Mouse (Mus musculus) liver, embryonic 16.5 days (tissue): ENCODE results near the gene Stx18. TPM values are rescaled to one million over a fixed set of nuclear protein-coding genes. Genes with fewer than 3 reads are reported as not detected.

Experiments
- ATAC-seq: fragments of 200-750 bp; cut with Nextera tagmentation; 2 replicates; pipeline ENCODE4 v1.8.0; 2017; ENCODE audit warnings: low read depth, mild to moderate bottlenecking, moderate number of reproducible peaks, moderate library complexity
- H3K27ac ChIP-seq: fragments of 300-500 bp; sonication (generic); 2 replicates; pipeline ENCODE4 v1.5.1; 2014; ENCODE audit warnings: mild to moderate bottlenecking, low read length
- H3K27me3 ChIP-seq: fragments of 300-500 bp; sonication (generic); 2 replicates; pipeline ENCODE4 v1.6.1; 2014; ENCODE audit warnings: low read depth, low read length, mixed read lengths; ENCODE audit not compliant: control insufficient read depth, insufficient read depth
- H3K36me3 ChIP-seq: fragments of 300-500 bp; sonication (generic); 2 replicates; pipeline ENCODE4 v1.6.1; 2014; ENCODE audit warnings: mild to moderate bottlenecking; ENCODE audit not compliant: control insufficient read depth, insufficient read depth
- H3K4me1 ChIP-seq: fragments of 300-500 bp; sonication (generic); 2 replicates; pipeline ENCODE4 v1.6.1; 2014; ENCODE audit warnings: low read depth, low read length, mixed read lengths; ENCODE audit not compliant: control insufficient read depth
- H3K4me2 ChIP-seq: fragments of 300-500 bp; sonication (generic); 2 replicates; pipeline ENCODE4 v1.6.1; 2014; ENCODE audit warnings: low read depth, low read length, mixed read lengths
- H3K4me3 ChIP-seq: fragments of 300-500 bp; sonication (generic); 2 replicates; pipeline ENCODE4 v1.5.1; 2014; ENCODE audit warnings: low read depth, mild to moderate bottlenecking, low read length
- H3K9ac ChIP-seq: fragments of 300-500 bp; sonication (generic); 2 replicates; pipeline ENCODE4 v1.6.1; 2014; ENCODE audit warnings: low read depth, low read length
- H3K9me3 ChIP-seq: fragments of 300-500 bp; sonication (generic); replicated peaks from 2 replicates; pipeline ENCODE4 v1.6.1; 2016; ENCODE audit warnings: low read length; ENCODE audit not compliant: control insufficient read depth
- WGBS: fragments of 180-500 bp; shearing (Covaris S2); extraction: QIAGEN DNeasy Blood & Tissue Kit; methylation state at CpG from one replicate; pipeline ENCODE4 v1.1.7; 2014; ENCODE audit not compliant: insufficient replicate concordance; 5-methylcytosine and 5-hydroxymethylcytosine counted together
- polyA plus RNA-seq: library from polyadenylated mRNA; unstranded; fragments of >200 nt; fragmentation: Nextera tagmentation; extraction: Ambion mirVana; gene quantifications from 2 replicates; pipeline ENCODE4 v1.2.1, GENCODE M21; 2015

The Stx18 gene
- polyA plus RNA-seq, 1 experiment from 2014 or later, result 10.7 TPM

DNA sequence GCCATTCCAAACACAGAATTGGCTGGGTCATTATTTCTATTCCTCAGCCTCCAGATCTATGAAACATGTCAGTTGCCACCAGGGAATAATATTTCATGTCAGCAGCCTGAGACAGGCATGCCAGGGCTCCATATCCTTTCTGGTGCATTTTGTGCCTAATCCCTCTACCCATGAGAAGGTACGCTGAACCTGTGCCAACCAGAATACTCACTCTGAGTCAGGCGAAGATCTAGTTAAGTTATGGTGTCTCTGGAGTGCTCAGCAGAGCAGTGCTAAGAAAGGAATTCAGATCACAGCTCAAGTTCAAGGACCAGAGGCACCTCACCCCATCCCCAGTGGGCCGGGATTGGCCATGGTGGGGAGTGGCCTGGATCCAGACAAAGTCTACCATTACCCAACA is 21.6 kb upstream of the Stx18 start:
- Histone ChIP-seq H3K4me1 (no peaks in the 10 kb centered on the region), H3K9me3 (no peaks in the 10 kb centered on the region), H3K4me2 (no peak overlapping the region), H3K27ac (no peak overlapping the region), H3K36me3 (no peaks in the 10 kb centered on the region), H3K27me3 (no peaks in the 10 kb centered on the region), H3K9ac (no peak overlapping the region), H3K4me3 (no peak overlapping the region)
- no peak for ATAC-seq
- WGBS, result 49% methylated on average over 3 of the region's 3 CpGs

DNA sequence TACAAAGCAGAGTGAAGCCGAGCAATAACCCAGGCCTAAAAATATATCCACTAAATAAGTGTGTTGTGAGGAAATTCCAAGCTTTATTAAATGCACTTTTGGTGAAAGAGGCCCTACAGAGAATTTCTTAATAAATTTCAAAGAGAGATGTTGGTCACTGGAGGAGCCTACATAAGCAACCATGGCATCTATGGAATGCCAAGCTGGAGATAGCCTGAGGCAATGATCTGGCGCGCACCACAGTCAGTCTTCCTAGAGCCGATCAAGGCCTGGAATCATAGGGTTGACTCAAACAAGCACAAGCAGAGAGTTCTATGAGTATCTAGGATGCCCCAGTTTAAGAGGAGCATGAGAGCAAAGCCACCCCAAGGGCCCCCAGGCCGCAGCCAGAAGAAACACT is 10.9 kb upstream of the Stx18 start:
- no peak for ATAC-seq
- no peaks in the 10 kb centered on the region for H3K27me3 ChIP-seq
- no peak overlapping the region for H3K4me2 ChIP-seq
- no peak overlapping the region for H3K4me3 ChIP-seq
- H3K36me3 ChIP-seq, result no peaks in the 10 kb centered on the region
- WGBS, result 72% methylated on average over 5 of the region's 5 CpGs
- H3K9me3 ChIP-seq, result no peaks in the 10 kb centered on the region
- no peaks in the 10 kb centered on the region for H3K4me1 ChIP-seq
- H3K9ac ChIP-seq, result no peak overlapping the region
- no peak overlapping the region for H3K27ac ChIP-seq

DNA sequence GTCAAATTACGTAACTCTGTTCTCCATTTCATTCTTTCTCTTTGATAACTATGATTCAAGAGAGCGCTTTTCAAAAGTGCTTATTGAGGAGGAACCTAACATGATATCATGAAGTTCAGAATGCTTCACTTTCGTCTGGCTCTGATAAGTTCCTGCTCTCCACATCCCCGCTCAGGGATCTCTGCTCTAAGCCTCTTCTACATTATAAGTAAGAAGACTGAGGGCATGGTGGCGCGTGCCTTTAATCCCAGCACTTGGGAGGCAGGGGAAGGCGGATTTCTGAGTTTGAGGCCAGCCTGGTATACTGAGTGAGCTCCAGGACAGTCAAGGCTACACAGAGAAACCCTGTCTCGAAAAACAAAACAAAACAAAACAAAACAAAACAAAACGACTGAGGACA is 268 bp upstream of the Stx18 start:
- peak overlapping the region; percentile 85 for H3K4me2 ChIP-seq
- H3K9ac ChIP-seq, result peak overlapping the region; percentile 75
- H3K27me3 ChIP-seq, result 0 out of 2 replicates have a peak, but pooled peaks cover 3% of the 10 kb centered on the region
- no peak for ATAC-seq
- H3K4me1 ChIP-seq, result peaks cover 2% of the 10 kb centered on the region; the same call in 1 of the 2 replicates
- H3K4me3 ChIP-seq, result peak overlapping the region; percentile 76
- H3K36me3 ChIP-seq, result no peaks in the 10 kb centered on the region
- no peak overlapping the region for H3K27ac ChIP-seq
- WGBS, result 15% methylated on average over 9 of the region's 9 CpGs
- H3K9me3 ChIP-seq, result no peaks in the 10 kb centered on the region

DNA sequence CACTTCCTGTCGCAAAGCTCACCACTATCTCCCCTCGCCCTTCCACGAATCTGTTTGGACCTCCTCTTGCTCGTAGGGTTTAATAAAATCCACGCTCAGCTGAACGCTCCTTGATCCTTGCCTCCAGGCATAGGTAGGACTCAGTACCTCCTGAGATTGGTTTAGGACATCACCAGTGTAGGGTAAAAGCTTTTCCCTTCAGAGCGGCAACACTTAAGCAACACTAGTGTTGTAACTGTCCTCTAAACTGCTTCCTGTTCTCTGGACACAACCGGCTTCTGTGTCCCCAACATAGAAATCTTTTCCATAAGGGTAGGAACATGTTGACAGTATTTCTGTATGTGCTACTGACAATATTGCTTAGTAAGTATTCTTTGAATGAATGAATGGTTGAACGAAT is 1.3 kb downstream of the Stx18 start:
- no peak overlapping the region for H3K27ac ChIP-seq
- 0 out of 2 replicates have a peak, but pooled peaks have one; percentile 7 for ATAC-seq
- no peaks in the 10 kb centered on the region for H3K36me3 ChIP-seq
- H3K4me2 ChIP-seq, result peak overlapping the region; percentile 85
- no peaks in the 10 kb centered on the region for H3K9me3 ChIP-seq
- no peaks in the 10 kb centered on the region for H3K27me3 ChIP-seq
- peaks cover 2% of the 10 kb centered on the region; the same call in 1 of the 2 replicates for H3K4me1 ChIP-seq
- 18% methylated on average over 9 of the region's 9 CpGs for WGBS
- H3K4me3 ChIP-seq, result peak overlapping the region; percentile 76
- peak overlapping the region; percentile 75 for H3K9ac ChIP-seq

DNA sequence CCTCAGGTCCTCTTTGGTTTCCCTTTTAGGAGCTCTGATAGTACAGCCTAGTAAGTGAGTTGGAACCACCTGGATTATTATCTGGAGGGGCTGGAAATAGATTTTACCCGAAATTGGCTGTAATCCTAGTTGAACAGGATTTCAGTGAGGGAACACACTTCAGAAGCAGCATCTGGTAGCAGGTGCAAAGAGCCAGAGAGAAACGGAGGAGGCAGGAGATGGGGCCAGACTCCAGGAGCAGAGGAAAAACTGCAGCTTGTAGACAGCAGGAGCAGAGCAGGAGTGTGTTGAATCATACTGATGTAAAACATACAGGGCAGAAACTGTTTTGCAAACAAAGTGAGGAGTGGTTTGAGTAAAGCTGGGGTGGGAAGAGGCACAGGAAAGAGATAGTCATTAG is 6.4 kb downstream of the Stx18 start:
- WGBS, result 46% methylated on average over 2 of the region's 2 CpGs
- H3K4me1 ChIP-seq, result no peaks in the 10 kb centered on the region
- H3K4me3 ChIP-seq, result no peak overlapping the region
- no peak overlapping the region for H3K27ac ChIP-seq
- ATAC-seq, result no peak
- no peak overlapping the region for H3K9ac ChIP-seq
- H3K4me2 ChIP-seq, result no peak overlapping the region
- no peaks in the 10 kb centered on the region for H3K27me3 ChIP-seq
- H3K36me3 ChIP-seq, result no peaks in the 10 kb centered on the region
- H3K9me3 ChIP-seq, result no peaks in the 10 kb centered on the region

DNA sequence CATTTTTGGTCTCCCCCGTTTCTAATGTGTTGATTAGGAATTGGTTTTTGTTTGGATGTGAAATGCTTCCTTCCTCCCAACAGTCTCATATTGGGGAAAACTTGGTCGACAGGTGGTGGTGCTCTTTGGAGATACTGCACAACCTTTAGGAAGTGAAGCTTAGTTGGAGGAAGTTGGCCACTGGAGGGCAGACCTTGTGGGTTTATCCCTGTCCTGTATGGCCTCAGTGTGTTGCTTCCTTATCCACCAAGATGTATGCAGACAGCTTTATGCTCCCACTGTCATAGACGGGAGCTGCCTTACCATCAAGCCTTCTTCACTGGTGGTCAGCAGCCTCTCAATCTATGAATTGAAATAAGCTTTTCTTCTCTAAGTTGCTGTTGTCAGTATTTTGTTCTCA is 9.6 kb downstream of the Stx18 start:
- H3K27me3 ChIP-seq, result no peaks in the 10 kb centered on the region
- no peak overlapping the region for H3K4me3 ChIP-seq
- no peak for ATAC-seq
- WGBS, result 23% methylated on average over 3 of the region's 3 CpGs
- H3K27ac ChIP-seq, result no peak overlapping the region
- H3K9me3 ChIP-seq, result no peaks in the 10 kb centered on the region
- H3K4me1 ChIP-seq, result no peaks in the 10 kb centered on the region
- H3K4me2 ChIP-seq, result no peak overlapping the region
- H3K36me3 ChIP-seq, result no peaks in the 10 kb centered on the region
- H3K9ac ChIP-seq, result no peak overlapping the region

DNA sequence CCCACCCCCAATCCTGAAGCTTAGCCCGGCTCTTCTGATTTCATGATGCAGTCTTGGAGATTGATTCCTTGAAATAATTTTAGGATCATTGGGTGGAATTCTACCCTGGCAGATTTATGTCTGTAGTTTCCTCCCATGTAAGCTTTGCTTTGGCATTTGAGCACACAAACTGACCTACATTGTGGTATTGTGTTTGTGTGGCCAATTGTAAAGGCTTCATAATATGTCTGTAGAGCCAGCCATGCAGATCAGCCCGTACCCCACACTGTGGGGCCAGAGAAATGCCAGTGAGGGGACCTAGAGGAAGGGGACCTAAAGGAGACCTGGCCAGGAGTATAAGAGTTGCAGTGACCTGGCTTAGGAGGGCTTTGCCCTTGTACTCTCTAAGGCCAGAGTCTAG is 22.5 kb downstream of the Stx18 start:
- Histone ChIP-seq H3K27ac (no peak overlapping the region), H3K4me2 (no peak overlapping the region), H3K4me1 (no peaks in the 10 kb centered on the region), H3K4me3 (no peak overlapping the region), H3K27me3 (no peaks in the 10 kb centered on the region), H3K9ac (no peak overlapping the region), H3K9me3 (no peaks in the 10 kb centered on the region), H3K36me3 (no peaks in the 10 kb centered on the region)
- 54% methylated on average over 2 of the region's 2 CpGs for WGBS
- no peak for ATAC-seq

DNA sequence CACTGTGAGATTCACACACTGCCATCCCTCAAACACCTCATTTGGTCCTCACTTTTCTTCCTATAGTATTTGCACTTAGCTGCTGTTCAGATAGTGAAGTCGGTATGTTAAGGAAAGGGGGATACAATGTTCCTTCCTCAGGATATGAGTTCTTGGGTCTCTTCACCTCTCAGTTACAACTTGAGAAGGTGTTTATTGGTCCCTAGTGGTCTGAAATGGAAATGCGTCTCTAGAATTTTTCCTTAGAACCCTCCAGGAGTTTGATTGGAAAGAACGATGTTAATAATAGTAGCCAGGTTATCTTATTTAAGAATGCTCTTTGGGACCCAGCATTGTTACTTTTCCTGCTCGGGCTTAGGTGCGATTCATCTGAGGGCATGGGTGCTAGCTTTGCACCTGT is 24.2 kb downstream of the Stx18 start:
- no peak overlapping the region for H3K4me3 ChIP-seq
- no peak for ATAC-seq
- H3K27me3 ChIP-seq, result no peaks in the 10 kb centered on the region
- WGBS, result 35% methylated on average over 5 of the region's 5 CpGs
- H3K4me1 ChIP-seq, result no peaks in the 10 kb centered on the region
- no peak overlapping the region for H3K9ac ChIP-seq
- no peaks in the 10 kb centered on the region for H3K36me3 ChIP-seq
- no peak overlapping the region for H3K27ac ChIP-seq
- H3K4me2 ChIP-seq, result no peak overlapping the region
- no peaks in the 10 kb centered on the region for H3K9me3 ChIP-seq

DNA sequence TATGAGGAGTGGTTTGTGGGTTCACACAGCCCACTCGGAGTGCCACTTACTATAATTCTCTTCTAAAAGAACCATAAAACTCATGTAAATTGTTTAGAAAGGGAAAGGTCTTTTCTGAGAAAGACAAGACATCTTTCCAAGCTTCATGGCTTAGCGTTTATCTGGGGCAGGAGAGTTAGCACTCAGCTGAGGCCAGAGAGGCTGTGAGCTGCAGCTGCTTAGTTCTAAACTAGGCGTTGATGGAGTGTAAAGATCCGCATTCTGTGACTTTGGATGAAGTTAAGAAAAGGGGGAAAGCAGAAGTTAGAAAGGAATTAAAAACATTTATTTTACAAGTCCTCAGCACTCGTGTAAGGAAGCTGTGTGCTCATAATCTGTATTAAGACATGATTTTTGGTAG is 24.8 kb downstream of the Stx18 start:
- H3K36me3 ChIP-seq, result no peaks in the 10 kb centered on the region
- H3K27ac ChIP-seq, result no peak overlapping the region
- H3K4me2 ChIP-seq, result no peak overlapping the region
- no peak overlapping the region for H3K9ac ChIP-seq
- H3K4me1 ChIP-seq, result no peaks in the 10 kb centered on the region
- no peak for ATAC-seq
- 50% methylated on average over 5 of the region's 5 CpGs for WGBS
- no peaks in the 10 kb centered on the region for H3K27me3 ChIP-seq
- no peak overlapping the region for H3K4me3 ChIP-seq
- H3K9me3 ChIP-seq, result no peaks in the 10 kb centered on the region
